Mouse (Mus musculus) MEL (cell line): ENCODE results near the gene Jdp2. TPM values are rescaled to one million over a fixed set of nuclear protein-coding genes. Genes with fewer than 3 reads are reported as not detected.
A peak's percentile ranks its signal among the peaks of the same experiment; 100 is the strongest.

Experiments used
- DNase-seq: peaks from one replicate; pipeline ENCODE4 v3.0.0; 2011; ENCODE audit warnings: low read depth, low spot score
- H3K27ac ChIP-seq: 2 replicates; pipeline ENCODE4 v1.5.1; 2012; ENCODE audit warnings: low read depth, mild to moderate bottlenecking, control low read depth, low read length, moderate library complexity; ENCODE audit not compliant: control insufficient read depth
- H3K27me3 ChIP-seq, 2 experiments: fragments of 150-350 bp in 1 of 2; sonication (generic) in 1 of 2; 2 replicates each; pipeline ENCODE4 v1.6.1; 2012; ENCODE audit warnings: low read length in 2 of 2, mild to moderate bottlenecking in 2 of 2, improper control_type of control experiment in 1 of 2, moderate library complexity in 1 of 2; ENCODE audit not compliant: insufficient read depth in 2 of 2, control insufficient read depth in 1 of 2
- H3K36me3 ChIP-seq, 2 experiments: 2 replicates each; pipeline ENCODE4 v1.6.1; 2012 to 2014; ENCODE audit warnings: low read length in 2 of 2, improper control_type of control experiment in 1 of 2, inconsistent platforms in 1 of 2, mild to moderate bottlenecking in 1 of 2; ENCODE audit not compliant: insufficient read depth in 2 of 2, control insufficient read depth in 1 of 2
- H3K4me1 ChIP-seq, 2 experiments: fragments of 150-350 bp in 1 of 2; sonication (generic) in 1 of 2; 2 replicates each; pipeline ENCODE4 v1.6.1; 2012; ENCODE audit warnings: low read length in 2 of 2, improper control_type of control experiment in 1 of 2, mild to moderate bottlenecking in 1 of 2; ENCODE audit not compliant: insufficient read depth in 2 of 2, control insufficient read depth in 1 of 2
- H3K4me3 ChIP-seq, 2 experiments: fragments of 150-350 bp in 1 of 2; sonication (generic) in 1 of 2; 2 replicates each; pipeline ENCODE4 v1.5.1; 2012; ENCODE audit warnings: low read depth in 2 of 2, low read length in 2 of 2, mild to moderate bottlenecking in 2 of 2, moderate library complexity in 2 of 2, control low read depth in 1 of 2, improper control_type of control experiment in 1 of 2; ENCODE audit not compliant: control insufficient read depth in 1 of 2, insufficient read depth in 1 of 2
- H3K79me2 ChIP-seq: 2 replicates; pipeline ENCODE4 v1.6.1; 2012; ENCODE audit warnings: mild to moderate bottlenecking, low read length, moderate library complexity; ENCODE audit not compliant: control insufficient read depth, poor library complexity, insufficient read depth
- H3K9ac ChIP-seq: 2 replicates; pipeline ENCODE4 v1.6.1; 2012; ENCODE audit warnings: low read depth, mild to moderate bottlenecking, control low read depth, low read length, moderate library complexity; ENCODE audit not compliant: control insufficient read depth, poor library complexity, severe bottlenecking
- H3K9me3 ChIP-seq: fragments of 150-350 bp; sonication (generic); replicated peaks from 2 replicates; pipeline ENCODE4 v1.6.1; 2012; ENCODE audit warnings: mild to moderate bottlenecking, low read length, improper control_type of control experiment, moderate library complexity; ENCODE audit not compliant: insufficient read depth
- CHD2 ChIP-seq: IDR thresholded peaks from 2 replicates; pipeline ENCODE4 v1.6.1; 2011; ENCODE audit warnings: low read length, improper control_type of control experiment
- CTCF ChIP-seq, 3 experiments: IDR thresholded peaks in 2 of 3; conservative IDR thresholded peaks in 1 of 3; 2 replicates each; pipeline ENCODE4 v1.5.1; 2011 to 2012; ENCODE audit warnings: low read length in 3 of 3, low read depth in 2 of 3, mild to moderate bottlenecking in 2 of 3, improper control_type of control experiment in 1 of 3, inconsistent platforms in 1 of 3, mixed read lengths in 1 of 3, moderate library complexity in 1 of 3; ENCODE audit not compliant: control insufficient read depth in 1 of 3, insufficient read depth in 1 of 3, poor library complexity in 1 of 3, severe bottlenecking in 1 of 3
- ELF1 ChIP-seq: IDR thresholded peaks from 2 replicates; pipeline ENCODE4 v1.6.1; 2014; ENCODE audit warnings: low read depth, mild to moderate bottlenecking, inconsistent platforms, low read length, improper control_type of control experiment, moderate library complexity
- EP300 ChIP-seq, 2 experiments: IDR thresholded peaks; 2 replicates each; pipeline ENCODE4 v1.6.1; 2011; ENCODE audit warnings: improper control_type of control experiment in 2 of 2, low read length in 2 of 2, low read depth in 1 of 2, mild to moderate bottlenecking in 1 of 2
- ETS1 ChIP-seq: IDR thresholded peaks from 2 replicates; pipeline ENCODE4 v1.6.1; 2012; ENCODE audit warnings: low read depth, mild to moderate bottlenecking, inconsistent platforms, low read length, improper control_type of control experiment, moderate library complexity
- GABPA ChIP-seq: IDR thresholded peaks from 2 replicates; pipeline ENCODE4 v1.6.1; 2012; ENCODE audit warnings: low read depth, mild to moderate bottlenecking, inconsistent platforms, low read length, improper control_type of control experiment, moderate library complexity
- GATA1 ChIP-seq: IDR thresholded peaks from 2 replicates; pipeline ENCODE4 v1.6.1; 2011; ENCODE audit warnings: low read depth, low read length, improper control_type of control experiment
- HCFC1 ChIP-seq: IDR thresholded peaks from 2 replicates; pipeline ENCODE4 v1.6.1; 2012; ENCODE audit warnings: low read depth, mild to moderate bottlenecking, inconsistent platforms, low read length, improper control_type of control experiment, moderate library complexity
- JUND ChIP-seq: IDR thresholded peaks from 2 replicates; pipeline ENCODE4 v1.6.1; 2011; ENCODE audit warnings: low read depth, mild to moderate bottlenecking, improper control_type of control experiment, low read length
- MAFK ChIP-seq: IDR thresholded peaks from 2 replicates; pipeline ENCODE4 v1.6.1; 2011; ENCODE audit warnings: low read depth, mild to moderate bottlenecking, low read length, improper control_type of control experiment, borderline replicate concordance
- MAX ChIP-seq: IDR thresholded peaks from 2 replicates; pipeline ENCODE4 v1.6.1; 2011; ENCODE audit warnings: low read length, improper control_type of control experiment
- MXI1 ChIP-seq: IDR thresholded peaks from 2 replicates; pipeline ENCODE4 v1.6.1; 2011; ENCODE audit warnings: mild to moderate bottlenecking, low read depth, low read length, improper control_type of control experiment
- MYB ChIP-seq: IDR thresholded peaks from 2 replicates; pipeline ENCODE4 v1.6.1; 2011; ENCODE audit warnings: mild to moderate bottlenecking, low read depth, low read length, improper control_type of control experiment
- NRF1 ChIP-seq: IDR thresholded peaks from 2 replicates; pipeline ENCODE4 v1.6.1; 2014; ENCODE audit warnings: low read depth, mild to moderate bottlenecking, inconsistent platforms, low read length, improper control_type of control experiment, moderate library complexity; ENCODE audit not compliant: poor library complexity, insufficient read depth, severe bottlenecking
- POLR2A ChIP-seq, 2 experiments: IDR thresholded peaks; 2 replicates each; pipeline ENCODE4 v1.6.1; 2011 to 2012; ENCODE audit warnings: low read length in 2 of 2, mild to moderate bottlenecking in 2 of 2, control low read depth in 1 of 2, improper control_type of control experiment in 1 of 2, low read depth in 1 of 2, moderate library complexity in 1 of 2; ENCODE audit not compliant: control insufficient read depth in 1 of 2, insufficient read depth in 1 of 2, poor library complexity in 1 of 2
- POLR2AphosphoS5 ChIP-seq: IDR thresholded peaks from 2 replicates; pipeline ENCODE4 v1.6.1; 2012; ENCODE audit warnings: low read depth, borderline replicate concordance, mild to moderate bottlenecking, inconsistent platforms, low read length, moderate library complexity, mixed read lengths
- RCOR1 ChIP-seq: IDR thresholded peaks from 2 replicates; pipeline ENCODE4 v1.6.1; 2012; ENCODE audit warnings: low read depth, mild to moderate bottlenecking, inconsistent platforms, low read length, improper control_type of control experiment
- SIN3A ChIP-seq: IDR thresholded peaks from 2 replicates; pipeline ENCODE4 v1.6.1; 2012; ENCODE audit warnings: low read length, improper control_type of control experiment, inconsistent platforms
- TAL1 ChIP-seq: IDR thresholded peaks from 2 replicates; pipeline ENCODE4 v1.6.1; 2012; ENCODE audit warnings: mild to moderate bottlenecking, inconsistent platforms, low read length, moderate library complexity, mixed read lengths
- TBP ChIP-seq: IDR thresholded peaks from 2 replicates; pipeline ENCODE4 v1.8.0; 2011; ENCODE audit warnings: low read depth, low read length, improper control_type of control experiment
- TCF12 ChIP-seq: IDR thresholded peaks from 2 replicates; pipeline ENCODE4 v1.6.1; 2014; ENCODE audit warnings: low read depth, mild to moderate bottlenecking, inconsistent platforms, low read length, improper control_type of control experiment, moderate library complexity
- ZC3H11A ChIP-seq: IDR thresholded peaks from 2 replicates; pipeline ENCODE4 v1.6.1; 2012; ENCODE audit warnings: low read depth, mild to moderate bottlenecking, inconsistent platforms, low read length, improper control_type of control experiment
- ZKSCAN1 ChIP-seq: IDR thresholded peaks from 2 replicates; pipeline ENCODE4 v1.6.1; 2012; ENCODE audit warnings: low read depth, mild to moderate bottlenecking, inconsistent platforms, low read length, improper control_type of control experiment, moderate library complexity
- polyA plus RNA-seq, 2 experiments: library from polyadenylated mRNA; stranded (reverse) in 1 of 2; unstranded in 1 of 2; fragments of >175 nt in 1 of 2; fragments of >200 nt in 1 of 2; gene quantifications; 2 replicates each; pipeline versions ENCODE4 v1.2.1 to v1.2.4; 2012; ENCODE audit warnings: low replicate concordance in 2 of 2, low read depth in 1 of 2; ENCODE audit not compliant: insufficient read length in 2 of 2, insufficient read depth in 1 of 2, missing spikeins in 1 of 2
- total RNA-seq: library from RNA; depleted of rRNA; stranded (reverse); fragments of 300-350 nt; gene quantifications from 2 replicates; pipeline ENCODE4 v1.2.3, GENCODE M21; 2012

Gene Jdp2
- total and polyA plus RNA-seq, 3 experiments: 2.3 to 9.1 TPM; not detected in 1

GRCm38 (mm10) chr12:85640852-85641563 lies 42.2 kb downstream of the Jdp2 start:
- 0 out of 2 replicates have a peak, but pooled peaks have one; percentile 28 for TF ChIP-seq ETS1
- 0 out of 2 replicates have a peak, but pooled peaks have one; percentile 16 for TF ChIP-seq ELF1
- peak; percentile 83 for TF ChIP-seq TCF12
- TF ChIP-seq MYB: no peak
- TF ChIP-seq GATA1: peak; percentile 86
- TF ChIP-seq CTCF (IDR thresholded peaks at IDR 0.05 in 2 of 3, conservative IDR thresholded peaks at IDR 0.05 in 1 of 3; ENCODE audit: control insufficient read depth in 1 of 3, insufficient read depth in 1 of 3, low read depth in 2 of 3, low read length in 3 of 3, poor library complexity in 1 of 3, severe bottlenecking in 1 of 3): no peak
- no peak for TF ChIP-seq SIN3A
- TF ChIP-seq MXI1: no peak
- TF ChIP-seq EP300 (IDR thresholded peaks at IDR 0.05; ENCODE audit: low read depth in 1 of 2, low read length in 2 of 2): peak; percentile 77 to 91
- 0 out of 2 replicates have a peak, but pooled peaks have one; percentile 9 for TF ChIP-seq HCFC1
- TF ChIP-seq NRF1: no peak
- TF ChIP-seq RCOR1: peak; percentile 55
- no peak for TF ChIP-seq JUND
- no peak for TF ChIP-seq POLR2A (IDR thresholded peaks at IDR 0.05; ENCODE audit: control insufficient read depth in 1 of 2, insufficient read depth in 1 of 2, low read depth in 1 of 2, low read length in 2 of 2, poor library complexity in 1 of 2)
- no peak for TF ChIP-seq ZKSCAN1
- no peak for TF ChIP-seq MAFK
- peak; percentile 64 for TF ChIP-seq TAL1
- no peak for TF ChIP-seq GABPA
- no peak for TF ChIP-seq TBP
- no peak for TF ChIP-seq ZC3H11A
- TF ChIP-seq POLR2AphosphoS5: no peak
- no peak for TF ChIP-seq CHD2
- no peak for TF ChIP-seq MAX
- peaks cover 5 to 15% of the 10 kb centered on the region in 2 experiments for H3K4me1 ChIP-seq
- no peak overlapping the region for H3K9ac ChIP-seq
- no peaks in the 10 kb centered on the region for H3K9me3 ChIP-seq
- H3K79me2 ChIP-seq: no peaks in the 10 kb centered on the region
- peak; percentile 63 for DNase-seq
- 0 out of 2 replicates have a peak overlapping the region, but pooled peaks have one; percentile 6 for H3K27ac ChIP-seq
- H3K4me3 ChIP-seq: no peak overlapping the region
- H3K27me3 ChIP-seq: no peaks in the 10 kb centered on the region; a peak in 1 of 4 replicates
- peaks cover 0 to 10% of the 10 kb centered on the region in 2 experiments; a peak in 2 of 4 replicates for H3K36me3 ChIP-seq
